Mouse (Mus musculus) C2C12 (cell line): Measurements from ENCODE around the gene Ufc1. TPM values are rescaled to one million over a fixed set of nuclear protein-coding genes. Genes with fewer than 3 reads are reported as not detected.

ENCODE experiments used
- H3K27me3 ChIP-seq: one replicate; pipeline ENCODE4 v1.6.1; 2011; ENCODE audit not compliant: control insufficient read depth, insufficient read depth, insufficient read length
- H3K36me3 ChIP-seq: one replicate; pipeline ENCODE4 v1.6.1; 2011; ENCODE audit not compliant: control insufficient read depth, insufficient read depth
- H3K4me3 ChIP-seq: one replicate; pipeline ENCODE4 v1.5.1; 2011; ENCODE audit warnings: mild to moderate bottlenecking, control low read depth; ENCODE audit not compliant: poor library complexity, insufficient read depth, severe bottlenecking
- H3K79me2 ChIP-seq: one replicate; pipeline ENCODE4 v1.6.1; 2011; ENCODE audit not compliant: control insufficient read depth, insufficient read depth
- H3K79me3 ChIP-seq: one replicate; pipeline ENCODE4 v1.6.1; 2011; ENCODE audit warnings: low read depth, control low read depth
- H3ac ChIP-seq: one replicate; pipeline ENCODE3; 2011; ENCODE audit warnings: low read depth; ENCODE audit not compliant: control insufficient read depth, insufficient read length
- CEBPB ChIP-seq: IDR thresholded peaks from one replicate; pipeline ENCODE4 v1.6.1; 2011; ENCODE audit warnings: low read depth, mild to moderate bottlenecking, control low read depth, moderate library complexity
- CTCF ChIP-seq: IDR thresholded peaks from one replicate; pipeline ENCODE4 v1.5.1; 2011; ENCODE audit not compliant: control insufficient read depth, insufficient read depth, insufficient read length
- FOSL1 ChIP-seq: IDR thresholded peaks from one replicate; pipeline ENCODE4 v1.8.0; 2011; ENCODE audit warnings: mild to moderate bottlenecking, low read length; ENCODE audit not compliant: poor library complexity, insufficient read depth, severe bottlenecking
- MAX ChIP-seq: IDR thresholded peaks from one replicate; pipeline ENCODE4 v1.6.1; 2011; ENCODE audit warnings: mild to moderate bottlenecking, control low read depth
- MYOD1 ChIP-seq: IDR thresholded peaks from one replicate; pipeline ENCODE4 v1.6.1; 2011; ENCODE audit warnings: low read depth; ENCODE audit not compliant: control insufficient read depth, insufficient read length
- MYOG ChIP-seq: IDR thresholded peaks from one replicate; pipeline ENCODE4 v1.6.1; 2011; ENCODE audit not compliant: control insufficient read depth, insufficient read length; ENCODE audit errors: extremely low read depth
- USF1 ChIP-seq: IDR thresholded peaks from one replicate; pipeline ENCODE4 v1.6.1; 2011; ENCODE audit warnings: low read depth, mild to moderate bottlenecking, control low read depth, moderate library complexity
- long read RNA-seq, 2 experiments: library from polyadenylated mRNA; unstranded; transcript quantifications; one replicate each; pipeline ENCODE4 v2.0.0; 2019 to 2020
- polyA plus RNA-seq: library from polyadenylated mRNA; unstranded; fragments of >200 nt; fragmentation: generic; extraction: Trizol; gene quantifications from one replicate; pipeline ENCODE4 v1.2.1, GENCODE M21; 2012; ENCODE audit warnings: missing spikeins

Gene Ufc1
- polyA plus RNA-seq: 100 TPM
- long read RNA-seq, experiment 1, transcript Ufc1-202 (6 exons, 914 nt): major isoform, 60 of 99 reads
- long read RNA-seq, experiment 1, transcript Ufc1-201 (7 exons, 1,007 nt): minor isoform, 23 of 99 reads
- long read RNA-seq, experiment 1, partial matches to known transcripts: 12 of 99 reads
- long read RNA-seq, experiment 1, other reads (novel, unspliced or antisense): 1 of 99 reads
- long read RNA-seq, experiment 2, transcript Ufc1-201 (7 exons, 1,007 nt): minor isoform, 6 of 26 reads
- long read RNA-seq, experiment 2, transcript Ufc1-202 (6 exons, 914 nt): major isoform, 18 of 26 reads
- long read RNA-seq, experiment 2, partial matches to known transcripts: 0 of 26 reads
- long read RNA-seq, experiment 2, other reads (novel, unspliced or antisense): 2 of 26 reads

DNA sequence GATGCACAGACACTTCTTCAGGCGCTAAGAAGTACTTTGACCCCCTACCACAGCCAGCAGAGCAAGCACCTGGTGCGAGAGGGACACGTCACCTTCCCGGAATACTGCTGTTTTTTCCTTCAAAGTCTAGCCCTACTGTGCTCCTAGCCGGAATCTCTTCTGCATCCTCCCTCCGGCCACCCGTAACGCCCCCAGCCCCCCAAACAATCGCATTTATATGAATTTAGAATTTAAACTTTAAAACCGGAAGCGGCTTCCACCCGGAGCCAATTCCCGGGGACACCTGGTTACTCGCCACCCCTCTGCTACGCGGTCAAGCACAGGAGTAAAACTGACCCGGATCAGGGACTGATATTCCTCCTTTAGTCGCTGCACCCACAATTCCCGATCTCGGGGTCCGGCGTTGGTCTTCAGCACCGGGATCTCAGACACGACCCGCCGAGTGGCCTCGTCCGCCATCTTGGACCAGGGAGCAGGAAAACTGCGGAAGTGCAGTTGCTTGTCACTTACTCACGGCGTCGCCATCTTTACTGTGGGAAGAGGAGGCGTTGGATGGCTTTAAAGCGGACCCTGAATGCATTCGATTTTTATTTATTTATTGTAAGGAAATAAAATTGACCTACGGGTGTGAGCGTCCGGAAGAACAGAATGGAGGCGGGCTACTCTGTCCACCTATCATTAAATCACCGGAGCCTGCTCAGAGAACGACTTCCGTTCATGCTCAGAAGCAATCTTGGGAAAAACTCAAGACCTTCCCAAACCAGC, at the start of gene Ufc1:
Ufc1 (minus strand) TSS at position 727 of the 765 bp plus-strand sequence.
- H3K4me3 ChIP-seq: peak within 1 kb of the TSS; percentile 80
- H3K36me3 ChIP-seq: peaks cover 2% of the 10 kb centered on the region
- H3K79me2 ChIP-seq: peaks cover 42% of the 10 kb centered on the region
- H3K27me3 ChIP-seq: no peaks in the 10 kb centered on the region
- no peak for TF ChIP-seq FOSL1
- peak; percentile 11 for TF ChIP-seq MYOD1
- no peak for TF ChIP-seq MYOG
- peaks cover 11% of the 10 kb centered on the region for H3K79me3 ChIP-seq
- H3ac ChIP-seq: peak within 1 kb of the TSS; percentile 98

DNA sequence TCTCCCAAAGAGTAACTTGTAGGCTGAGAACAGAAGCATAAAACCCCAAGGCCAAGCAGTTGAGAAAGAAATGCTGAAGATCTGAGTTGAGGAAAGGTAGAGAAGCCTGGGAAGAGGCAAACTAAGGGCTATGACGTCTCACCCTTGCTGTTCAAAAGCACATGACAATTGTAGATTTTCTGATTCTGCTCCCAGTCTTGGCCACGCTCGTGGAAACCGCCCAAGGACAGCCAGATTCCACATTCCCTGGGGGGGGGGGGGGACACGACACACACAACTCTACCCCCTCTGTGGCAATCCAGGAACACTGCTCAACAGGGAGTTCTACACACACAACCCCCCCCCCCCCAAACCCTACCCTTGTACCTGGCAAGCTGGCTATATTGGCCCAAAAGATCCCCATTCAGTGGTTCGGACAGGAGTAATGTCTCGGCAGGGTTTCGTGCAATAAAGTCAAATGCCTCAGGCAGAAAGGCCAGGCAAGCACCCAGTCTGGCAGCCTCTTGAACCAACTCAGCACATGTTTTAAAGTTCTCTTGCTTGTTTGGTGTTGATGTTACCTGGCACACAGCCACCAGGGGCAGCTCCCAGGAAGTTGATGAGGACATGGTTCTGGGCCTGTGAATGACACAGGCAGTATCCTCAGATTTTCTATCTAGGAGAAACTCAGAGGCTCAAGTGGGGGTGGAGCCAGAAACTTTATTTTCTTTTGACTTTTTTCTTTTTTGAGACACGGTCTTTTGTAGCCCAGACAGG, 49.3 kb upstream of the Ufc1 start:
- Histone ChIP-seq H3K36me3 (peaks cover 36% of the 10 kb centered on the region), H3K79me3 (peaks cover 35% of the 10 kb centered on the region), H3K79me2 (peaks cover 49% of the 10 kb centered on the region), H3K4me3 (no peak overlapping the region), H3K27me3 (no peaks in the 10 kb centered on the region), H3ac (no peak overlapping the region)
- TF ChIP-seq MAX: no peak

DNA sequence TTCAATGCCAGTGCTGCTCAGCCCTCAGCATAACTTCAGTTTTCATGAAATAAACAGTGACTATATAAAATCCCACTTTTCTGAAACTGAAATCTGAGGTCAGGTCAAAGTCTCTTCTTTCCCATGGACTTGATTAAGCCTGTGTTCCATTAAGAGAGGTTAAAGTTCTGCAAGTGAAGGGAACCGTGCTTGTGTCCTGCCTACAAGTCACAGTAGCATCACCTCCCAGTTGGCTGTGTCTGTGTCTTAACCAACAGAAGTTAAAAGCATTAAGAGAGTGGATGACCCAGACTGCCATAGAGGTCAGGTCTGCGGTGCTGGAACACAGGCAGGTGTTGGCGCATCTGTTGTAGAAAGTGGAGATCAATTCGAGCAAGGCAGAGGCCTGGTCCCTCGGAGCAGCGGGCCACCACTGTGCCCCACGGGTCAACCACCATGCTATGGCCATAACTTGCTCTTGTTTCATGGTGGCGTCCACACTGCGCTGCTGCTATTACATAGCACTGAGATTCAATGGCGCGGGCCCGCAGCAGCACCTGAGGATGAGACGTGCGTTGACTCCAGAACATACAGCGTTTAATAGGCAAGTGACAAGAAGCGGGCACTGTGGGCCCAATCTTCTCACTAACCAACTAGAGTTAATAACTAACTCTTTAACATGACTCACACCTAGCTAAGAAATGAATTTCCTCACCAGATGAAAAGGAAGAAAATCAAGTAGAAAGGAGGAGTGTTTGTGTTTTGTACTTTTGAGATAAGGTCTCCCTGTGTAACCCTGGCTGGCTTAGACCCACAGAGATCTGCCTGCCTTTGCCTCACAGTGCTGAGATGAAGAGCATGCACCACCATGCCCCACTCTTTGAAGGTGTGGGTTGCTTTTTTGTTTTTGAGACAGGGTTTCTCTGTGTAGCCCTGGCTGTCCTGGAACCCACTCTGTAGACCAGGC, 47.7 kb upstream of the Ufc1 start:
- H3ac ChIP-seq: no peak overlapping the region
- no peak for TF ChIP-seq CEBPB
- TF ChIP-seq MAX: no peak
- TF ChIP-seq MYOG: no peak
- no peak for TF ChIP-seq FOSL1
- H3K79me3 ChIP-seq: peaks cover 21% of the 10 kb centered on the region
- H3K79me2 ChIP-seq: peaks cover 41% of the 10 kb centered on the region
- H3K27me3 ChIP-seq: no peaks in the 10 kb centered on the region
- no peak overlapping the region for H3K4me3 ChIP-seq
- H3K36me3 ChIP-seq: peaks cover 47% of the 10 kb centered on the region

DNA sequence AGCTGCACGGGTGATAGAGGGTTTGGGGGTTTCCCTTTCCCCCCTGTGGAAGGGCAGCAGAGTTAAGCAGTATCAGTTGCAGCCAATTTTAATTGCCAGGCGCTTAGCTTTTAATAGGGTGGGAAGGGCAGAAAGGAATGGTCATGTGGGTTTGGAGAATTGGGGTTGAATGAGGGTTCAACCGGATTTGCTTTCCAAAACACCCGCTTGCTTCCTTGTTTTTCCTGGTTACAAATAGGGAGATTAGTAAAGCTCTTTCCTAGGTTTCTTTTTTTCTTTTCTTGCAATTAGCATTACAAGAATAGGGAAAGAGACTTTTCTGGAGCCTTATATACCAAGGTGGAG, 35.4 kb upstream of the Ufc1 start:
- H3K27me3 ChIP-seq: no peaks in the 10 kb centered on the region
- peaks cover 93% of the 10 kb centered on the region for H3K79me2 ChIP-seq
- peaks cover 68% of the 10 kb centered on the region for H3K79me3 ChIP-seq
- TF ChIP-seq CTCF: no peak
- no peak for TF ChIP-seq MAX
- no peak for TF ChIP-seq CEBPB
- peak; percentile 34 for TF ChIP-seq USF1
- no peak for TF ChIP-seq MYOG
- no peak for TF ChIP-seq MYOD1
- TF ChIP-seq FOSL1: no peak
- peak overlapping the region; percentile 52 for H3ac ChIP-seq
- peaks cover 21% of the 10 kb centered on the region for H3K36me3 ChIP-seq
- H3K4me3 ChIP-seq: peak overlapping the region; percentile 76

DNA sequence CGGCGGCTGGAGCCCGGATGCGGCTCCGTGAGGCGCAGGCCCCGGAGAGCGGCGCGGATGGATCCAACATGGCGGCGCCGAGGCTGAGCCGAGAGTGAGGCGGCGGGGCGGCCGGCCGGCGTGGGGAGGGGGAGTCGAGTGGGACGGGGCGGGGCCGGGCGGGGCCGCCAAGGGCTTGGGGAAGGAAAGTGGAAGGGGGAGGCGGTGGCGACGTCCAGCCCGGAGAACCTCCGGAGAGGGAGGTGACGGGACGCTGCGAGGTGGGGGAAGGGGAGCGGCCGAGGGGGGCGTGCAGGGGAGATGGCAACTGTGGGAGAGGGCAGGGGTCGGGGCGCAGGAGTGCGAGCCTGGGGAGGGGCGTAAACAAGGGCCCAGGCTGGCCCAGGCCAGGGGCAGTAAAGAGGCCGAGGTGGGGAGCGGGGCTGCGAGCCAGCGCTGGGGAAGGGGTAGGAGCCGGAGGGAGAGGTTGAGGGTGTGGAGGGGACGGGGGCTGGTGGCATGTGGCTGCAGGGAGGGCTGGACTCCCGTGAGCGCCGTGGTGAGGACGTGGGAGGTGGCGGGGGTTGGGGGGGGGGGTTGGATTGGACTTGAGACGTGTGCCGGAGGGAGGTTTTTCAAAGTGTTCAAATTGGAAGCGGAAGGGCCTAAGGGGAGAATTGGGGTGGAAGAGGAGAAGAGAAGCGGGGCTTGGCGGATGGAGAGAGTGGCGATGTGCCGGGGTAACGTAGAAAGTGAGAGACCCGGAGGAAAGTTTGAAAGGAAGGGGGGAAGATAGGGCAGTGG, 34.8 kb upstream of the Ufc1 start:
- peaks cover 66% of the 10 kb centered on the region for H3K79me3 ChIP-seq
- peaks cover 93% of the 10 kb centered on the region for H3K79me2 ChIP-seq
- TF ChIP-seq CEBPB: no peak
- TF ChIP-seq CTCF: no peak
- no peak for TF ChIP-seq MAX
- no peak for TF ChIP-seq MYOG
- TF ChIP-seq MYOD1: no peak
- no peak for TF ChIP-seq USF1
- no peak for TF ChIP-seq FOSL1
- H3K4me3 ChIP-seq: peak overlapping the region; percentile 76
- H3K36me3 ChIP-seq: peaks cover 21% of the 10 kb centered on the region
- no peaks in the 10 kb centered on the region for H3K27me3 ChIP-seq
- H3ac ChIP-seq: peak overlapping the region; percentile 95
